Mouse (Mus musculus): ENCODE measurements around the gene Sh2d2a. TPM values are rescaled to one million over a fixed set of nuclear protein-coding genes. Genes with fewer than 3 reads are reported as not detected.

Sh2d2a gene
- polyA plus RNA-seq, 1 experiment, result not detected

DNA sequence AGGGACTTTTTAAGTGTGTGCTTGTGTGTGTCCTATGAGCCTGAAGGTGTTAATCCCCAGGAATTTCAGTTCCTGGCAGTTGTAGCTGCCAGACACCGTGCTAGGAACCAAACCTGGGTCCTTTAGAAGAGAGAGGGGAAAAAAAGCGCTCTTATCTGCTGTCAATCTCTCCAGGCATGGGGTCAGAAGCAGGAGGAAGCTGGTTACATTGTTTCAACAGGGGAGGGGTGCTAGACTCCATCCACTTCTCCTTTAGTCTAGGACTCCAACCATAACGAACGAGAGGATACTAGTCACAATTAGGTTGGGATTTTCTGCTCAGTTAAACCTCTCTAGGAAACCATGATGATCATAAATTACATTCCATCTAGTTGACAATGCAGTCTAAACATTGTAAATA lies 18.1 kb upstream of the Sh2d2a start:
- Histone ChIP-seq H3K4me1 (ENCODE audit: control insufficient read depth, insufficient read depth, low read length) (no peaks in the 10 kb centered on the region), H3K27ac (ENCODE audit: insufficient read depth, low read length) (no peak overlapping the region), H3K4me3 (ENCODE audit: insufficient read depth, low read length) (no peak overlapping the region)
- no peak for TF ChIP-seq CTCF (IDR thresholded peaks at IDR 0.05; ENCODE audit: borderline replicate concordance, insufficient read depth, low read length)
- no peak for TF ChIP-seq POLR2A (IDR thresholded peaks at IDR 0.05; ENCODE audit: low read depth, low read length)

DNA sequence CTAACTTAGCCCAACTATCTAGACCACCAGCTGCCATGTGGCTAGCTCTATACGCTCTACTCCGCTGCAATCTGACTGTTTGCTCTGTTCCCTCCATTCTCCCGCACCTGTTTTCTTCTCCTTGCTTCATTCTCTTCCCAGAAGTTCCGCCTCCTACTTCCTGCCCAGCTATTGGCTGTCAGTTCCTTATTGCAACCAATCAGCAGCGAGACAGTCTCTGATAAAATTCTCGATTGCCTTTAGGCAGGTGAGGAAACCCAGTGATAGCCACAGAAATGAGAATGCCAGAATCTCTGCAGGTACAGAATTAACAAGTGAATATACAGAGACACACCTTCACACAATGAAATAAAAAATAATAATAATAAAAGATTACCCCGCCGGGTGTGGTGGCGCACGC lies 17.5 kb upstream of the Sh2d2a start:
- TF ChIP-seq CTCF (IDR thresholded peaks at IDR 0.05; ENCODE audit: borderline replicate concordance, insufficient read depth, low read length) (no peak), POLR2A (IDR thresholded peaks at IDR 0.05; ENCODE audit: low read depth, low read length) (no peak)

GRCm38 (mm10) chr3:87832109-87832859 lies 14.3 kb upstream of the Sh2d2a start:
- Histone ChIP-seq H3K4me1 (ENCODE audit: control insufficient read depth, insufficient read depth, low read length) (no peaks in the 10 kb centered on the region), H3K27ac (ENCODE audit: insufficient read depth, low read length) (no peak overlapping the region), H3K4me3 (ENCODE audit: insufficient read depth, low read length) (no peak overlapping the region)
- TF ChIP-seq CTCF (IDR thresholded peaks at IDR 0.05; ENCODE audit: borderline replicate concordance, insufficient read depth, low read length) (no peak), POLR2A (IDR thresholded peaks at IDR 0.05; ENCODE audit: low read depth, low read length) (no peak)

More for the DNA sequence above, 17.5 kb upstream of the Sh2d2a start:
- Histone ChIP-seq H3K27ac (ENCODE audit: insufficient read depth, low read length) (no peak overlapping the region), H3K4me1 (ENCODE audit: control insufficient read depth, insufficient read depth, low read length) (no peaks in the 10 kb centered on the region), H3K4me3 (ENCODE audit: insufficient read depth, low read length) (no peak overlapping the region)

GRCm38 (mm10) chr3:87833482-87833881 lies 13.1 kb upstream of the Sh2d2a start:
- H3K4me3 ChIP-seq (ENCODE audit: insufficient read depth, low read length), result no peak overlapping the region
- TF ChIP-seq POLR2A (IDR thresholded peaks at IDR 0.05; ENCODE audit: low read depth, low read length) (no peak), CTCF (IDR thresholded peaks at IDR 0.05; ENCODE audit: borderline replicate concordance, insufficient read depth, low read length) (no peak)
- no peak overlapping the region for H3K27ac ChIP-seq (ENCODE audit: insufficient read depth, low read length)
- H3K4me1 ChIP-seq (ENCODE audit: control insufficient read depth, insufficient read depth, low read length), result no peaks in the 10 kb centered on the region

GRCm38 (mm10) chr3:87838622-87839021 lies 7.9 kb upstream of the Sh2d2a start:
- Histone ChIP-seq H3K4me3 (ENCODE audit: insufficient read depth, low read length) (no peak overlapping the region), H3K4me1 (ENCODE audit: control insufficient read depth, insufficient read depth, low read length) (no peaks in the 10 kb centered on the region), H3K27ac (ENCODE audit: insufficient read depth, low read length) (no peak overlapping the region)
- TF ChIP-seq POLR2A (IDR thresholded peaks at IDR 0.05; ENCODE audit: low read depth, low read length) (no peak), CTCF (IDR thresholded peaks at IDR 0.05; ENCODE audit: borderline replicate concordance, insufficient read depth, low read length) (peak; percentile 79; the same call in 1 of the 2 replicates)

- no peaks in the 10 kb centered on the region for H3K4me1 ChIP-seq (ENCODE audit: control insufficient read depth, insufficient read depth, low read length)
- TF ChIP-seq POLR2A (IDR thresholded peaks at IDR 0.05; ENCODE audit: low read depth, low read length) (no peak), CTCF (IDR thresholded peaks at IDR 0.05; ENCODE audit: borderline replicate concordance, insufficient read depth, low read length) (no peak)
- no peak overlapping the region for H3K4me3 ChIP-seq (ENCODE audit: insufficient read depth, low read length)
- H3K27ac ChIP-seq (ENCODE audit: insufficient read depth, low read length), result no peak overlapping the region
These were observed 5.7 kb upstream of the Sh2d2a start for GRCm38 (mm10) chr3:87840858-87841257.

DNA sequence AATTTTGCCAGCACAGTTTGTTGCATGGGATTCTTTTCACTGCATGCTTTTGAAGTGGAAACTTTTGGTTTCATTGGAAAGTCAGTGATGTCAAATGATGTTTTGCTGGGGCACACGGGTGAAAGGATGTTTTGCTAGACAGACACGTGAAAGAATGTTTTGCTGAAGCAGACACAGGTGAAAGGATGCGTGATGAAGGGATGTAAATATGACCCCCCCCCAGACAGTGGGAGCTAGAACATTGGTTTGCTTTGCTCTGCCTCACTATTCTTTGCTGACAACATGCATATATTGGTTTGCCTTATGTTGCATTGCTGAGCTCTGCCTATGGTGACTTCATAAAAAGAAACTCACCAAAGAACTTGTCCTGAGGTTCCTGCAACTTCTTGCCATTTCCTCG lies 1.6 kb upstream of the Sh2d2a start:
- Histone ChIP-seq H3K27ac (ENCODE audit: insufficient read depth, low read length) (no peak overlapping the region), H3K4me1 (ENCODE audit: control insufficient read depth, insufficient read depth, low read length) (no peaks in the 10 kb centered on the region), H3K4me3 (ENCODE audit: insufficient read depth, low read length) (no peak overlapping the region)
- TF ChIP-seq CTCF (IDR thresholded peaks at IDR 0.05; ENCODE audit: borderline replicate concordance, insufficient read depth, low read length), result no peak
- TF ChIP-seq POLR2A (IDR thresholded peaks at IDR 0.05; ENCODE audit: low read depth, low read length), result no peak

GRCm38 (mm10) chr3:87846186-87846585 lies 369 bp upstream of the Sh2d2a start:
- no peaks in the 10 kb centered on the region for H3K4me1 ChIP-seq (ENCODE audit: control insufficient read depth, insufficient read depth, low read length)
- H3K27ac ChIP-seq (ENCODE audit: insufficient read depth, low read length), result no peak overlapping the region
- TF ChIP-seq POLR2A (IDR thresholded peaks at IDR 0.05; ENCODE audit: low read depth, low read length), result no peak
- TF ChIP-seq CTCF (IDR thresholded peaks at IDR 0.05; ENCODE audit: borderline replicate concordance, insufficient read depth, low read length), result no peak
- no peak overlapping the region for H3K4me3 ChIP-seq (ENCODE audit: insufficient read depth, low read length)

DNA sequence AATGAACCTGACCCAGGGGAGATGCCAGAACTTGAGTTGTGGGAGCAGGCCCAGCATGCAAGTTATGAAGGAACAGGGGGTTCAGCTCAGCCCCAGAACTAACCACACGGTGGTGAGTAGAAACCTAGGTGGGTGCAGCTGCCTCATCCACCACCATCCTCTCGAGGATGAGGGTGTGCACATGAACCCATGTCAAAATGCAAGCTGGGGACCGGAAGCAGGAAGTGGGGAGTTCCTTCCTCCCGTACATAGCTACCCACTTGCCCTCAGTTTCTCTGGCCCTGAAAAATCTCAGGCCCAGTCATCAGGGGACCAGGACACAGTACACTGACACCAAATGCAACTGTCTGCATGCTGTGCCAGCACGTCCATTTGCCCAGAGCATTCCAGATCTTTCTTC lies 1.1 kb downstream of the Sh2d2a start:
- TF ChIP-seq CTCF (IDR thresholded peaks at IDR 0.05; ENCODE audit: borderline replicate concordance, insufficient read depth, low read length) (no peak), POLR2A (IDR thresholded peaks at IDR 0.05; ENCODE audit: low read depth, low read length) (no peak)

DNA sequence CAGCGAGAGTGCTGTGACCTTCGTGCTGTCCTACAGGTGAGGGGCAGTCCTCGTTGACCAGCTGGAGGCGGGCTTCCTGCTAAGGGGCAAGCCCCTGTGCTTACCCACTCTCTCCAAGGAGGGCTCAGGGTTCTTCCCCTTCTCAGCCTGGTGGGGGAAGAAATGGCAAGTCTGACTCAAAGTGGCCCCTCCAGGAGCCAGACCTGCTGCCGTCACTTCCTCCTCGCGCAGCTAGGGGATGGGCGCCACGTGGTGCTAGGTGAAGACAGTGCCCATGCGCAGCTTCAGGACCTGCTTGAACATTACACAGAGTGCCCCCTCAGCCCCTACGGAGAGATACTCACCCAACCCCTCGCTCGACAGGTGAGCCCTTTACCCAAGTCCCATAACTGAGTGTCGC lies 2.6 kb downstream of the Sh2d2a start:
- TF ChIP-seq CTCF (IDR thresholded peaks at IDR 0.05; ENCODE audit: borderline replicate concordance, insufficient read depth, low read length), result no peak
- TF ChIP-seq POLR2A (IDR thresholded peaks at IDR 0.05; ENCODE audit: low read depth, low read length), result no peak
- no peak overlapping the region for H3K27ac ChIP-seq (ENCODE audit: insufficient read depth, low read length)
- H3K4me3 ChIP-seq (ENCODE audit: insufficient read depth, low read length), result no peak overlapping the region
- no peaks in the 10 kb centered on the region for H3K4me1 ChIP-seq (ENCODE audit: control insufficient read depth, insufficient read depth, low read length)

More for the DNA sequence above, 1.1 kb downstream of the Sh2d2a start:
- Histone ChIP-seq H3K4me1 (ENCODE audit: control insufficient read depth, insufficient read depth, low read length) (no peaks in the 10 kb centered on the region), H3K27ac (ENCODE audit: insufficient read depth, low read length) (no peak overlapping the region), H3K4me3 (ENCODE audit: insufficient read depth, low read length) (no peak overlapping the region)

All from embryonic fibroblast, embryonic 13.5 days (primary cell).